Mouse (Mus musculus): ENCODE measurements around the gene Ilkap. TPM values are rescaled to one million over a fixed set of nuclear protein-coding genes. Genes with fewer than 3 reads are reported as not detected.

The Ilkap gene
- total and polyA plus RNA-seq, 3 experiments, result 36.6 to 49.0 (median 47.3) TPM

GRCm38 (mm10) chr1:91419862-91420600 lies 21.4 kb upstream of the Ilkap start:
- Histone ChIP-seq H3K79me2 (replicated peaks; ENCODE audit: control insufficient read depth, insufficient read depth, low read length) (no peaks in the 10 kb centered on the region), H3K4me3 (no peak overlapping the region), H3K27me3 (ENCODE audit: control insufficient read depth, insufficient read depth, low read length) (no peaks in the 10 kb centered on the region), H3K4me1 (ENCODE audit: control insufficient read depth, insufficient read depth, low read length) (no peaks in the 10 kb centered on the region), H3K36me3 (ENCODE audit: control insufficient read depth, insufficient read depth, low read length) (no peaks in the 10 kb centered on the region), H3K27ac (no peak overlapping the region), H3K9ac (ENCODE audit: low read depth, low read length) (no peak overlapping the region)
- no peak for DNase-seq
- TF ChIP-seq EP300 (IDR thresholded peaks at IDR 0.05; ENCODE audit: insufficient read depth, low read depth, low read length) (no peak), CTCF (IDR thresholded peaks at IDR 0.05) (no peak), POLR2A (IDR thresholded peaks at IDR 0.05; ENCODE audit: insufficient read depth, low read depth, low read length) (no peak)
- WGBS, result 71% methylated on average over 10 of the region's 10 CpGs
- intact Hi-C loops (cut with DNase I), result loop anchor here (10.0 kb wide), 1 partner anchor 335 kb away; no protein-coding TSS in a partner anchor

GRCm38 (mm10) chr1:91417991-91418390 lies 19.4 kb upstream of the Ilkap start:
- no peak overlapping the region for H3K4me3 ChIP-seq
- H3K4me1 ChIP-seq (ENCODE audit: control insufficient read depth, insufficient read depth, low read length), result peaks cover 3% of the 10 kb centered on the region; the same call in 1 of the 2 replicates
- TF ChIP-seq CTCF (IDR thresholded peaks at IDR 0.05), result no peak
- no peak for TF ChIP-seq POLR2A (IDR thresholded peaks at IDR 0.05; ENCODE audit: insufficient read depth, low read depth, low read length)
- TF ChIP-seq EP300 (IDR thresholded peaks at IDR 0.05; ENCODE audit: insufficient read depth, low read depth, low read length), result no peak
- DNase-seq, result no peak
- H3K79me2 ChIP-seq (replicated peaks; ENCODE audit: control insufficient read depth, insufficient read depth, low read length), result no peaks in the 10 kb centered on the region
- 72% methylated on average over 1 of the region's 1 CpGs for WGBS
- H3K36me3 ChIP-seq (ENCODE audit: control insufficient read depth, insufficient read depth, low read length), result no peaks in the 10 kb centered on the region
- no peak overlapping the region for H3K9ac ChIP-seq (ENCODE audit: low read depth, low read length)
- intact Hi-C loops (cut with DNase I), result no loop called here
- no peaks in the 10 kb centered on the region for H3K27me3 ChIP-seq (ENCODE audit: control insufficient read depth, insufficient read depth, low read length)
- H3K27ac ChIP-seq, result no peak overlapping the region

- Histone ChIP-seq H3K4me3 (no peak overlapping the region), H3K27me3 (ENCODE audit: control insufficient read depth, insufficient read depth, low read length) (no peaks in the 10 kb centered on the region), H3K36me3 (ENCODE audit: control insufficient read depth, insufficient read depth, low read length) (no peaks in the 10 kb centered on the region), H3K9ac (ENCODE audit: low read depth, low read length) (no peak overlapping the region), H3K27ac (no peak overlapping the region), H3K79me2 (replicated peaks; ENCODE audit: control insufficient read depth, insufficient read depth, low read length) (no peaks in the 10 kb centered on the region), H3K4me1 (ENCODE audit: control insufficient read depth, insufficient read depth, low read length) (peaks cover 5% of the 10 kb centered on the region)
- intact Hi-C loops (cut with DNase I), result no loop called here
- no peak for DNase-seq
- 85% methylated on average over 5 of the region's 5 CpGs for WGBS
- TF ChIP-seq CTCF (IDR thresholded peaks at IDR 0.05) (no peak), POLR2A (IDR thresholded peaks at IDR 0.05; ENCODE audit: insufficient read depth, low read depth, low read length) (no peak), EP300 (IDR thresholded peaks at IDR 0.05; ENCODE audit: insufficient read depth, low read depth, low read length) (no peak)
Measured at GRCm38 (mm10) chr1:91415311-91415710, 16.7 kb upstream of the Ilkap start.

GRCm38 (mm10) chr1:91414903-91415302 lies 16.3 kb upstream of the Ilkap start:
- 78% methylated on average over 4 of the region's 4 CpGs for WGBS
- intact Hi-C loops (cut with DNase I), result no loop called here
- Histone ChIP-seq H3K27me3 (ENCODE audit: control insufficient read depth, insufficient read depth, low read length) (no peaks in the 10 kb centered on the region), H3K9ac (ENCODE audit: low read depth, low read length) (no peak overlapping the region), H3K27ac (no peak overlapping the region; the same call in 1 of the 2 replicates), H3K4me1 (ENCODE audit: control insufficient read depth, insufficient read depth, low read length) (peaks cover 5% of the 10 kb centered on the region), H3K79me2 (replicated peaks; ENCODE audit: control insufficient read depth, insufficient read depth, low read length) (no peaks in the 10 kb centered on the region), H3K36me3 (ENCODE audit: control insufficient read depth, insufficient read depth, low read length) (no peaks in the 10 kb centered on the region), H3K4me3 (no peak overlapping the region)
- TF ChIP-seq EP300 (IDR thresholded peaks at IDR 0.05; ENCODE audit: insufficient read depth, low read depth, low read length) (no peak), CTCF (IDR thresholded peaks at IDR 0.05) (no peak), POLR2A (IDR thresholded peaks at IDR 0.05; ENCODE audit: insufficient read depth, low read depth, low read length) (no peak)
- peak in 1 of 2 experiments; percentile 15 for DNase-seq

DNA sequence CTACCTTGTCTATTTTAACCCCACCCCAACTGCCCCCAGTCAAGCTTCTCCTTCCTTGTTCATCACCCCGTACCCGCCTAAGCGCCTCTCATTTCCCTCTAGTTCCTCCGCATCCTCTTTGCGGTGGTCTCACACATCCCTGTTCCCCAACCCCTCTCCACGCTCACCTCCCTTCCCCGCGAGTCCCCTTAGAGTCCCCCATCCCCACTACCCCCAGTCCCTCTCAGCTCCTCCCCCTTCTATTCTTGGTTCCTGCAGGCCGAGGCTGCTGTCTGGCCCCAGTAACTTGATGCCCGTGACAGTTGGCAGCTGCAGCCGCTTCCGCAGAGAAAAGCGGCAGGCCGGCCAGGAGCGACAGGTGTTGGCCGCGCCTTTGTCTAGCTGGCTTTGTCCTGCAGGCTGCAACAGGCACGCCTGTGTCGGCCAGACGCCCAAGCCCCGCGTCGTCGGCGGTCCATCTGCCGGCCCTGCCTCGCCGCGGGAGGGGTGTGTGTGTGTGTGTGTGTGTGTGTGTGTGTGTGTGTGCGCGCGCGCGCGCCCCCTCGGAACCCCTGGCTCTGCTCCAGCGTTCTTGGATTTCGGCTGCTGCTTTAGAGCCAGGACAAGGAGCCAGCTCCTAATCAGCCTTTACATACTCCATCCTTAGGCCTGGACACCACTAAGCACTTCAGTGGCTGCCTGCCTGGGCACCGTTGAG lies 15.4 kb upstream of the Ilkap start, which contains the start of gene Hes6:
TSS of gene Hes6 (minus strand) at position 141 of the 697 bp plus-strand sequence.
- H3K4me3 ChIP-seq, result peak within 1 kb of the TSS; percentile 78
- TF ChIP-seq POLR2A (IDR thresholded peaks at IDR 0.05; ENCODE audit: insufficient read depth, low read depth, low read length) (0 out of 2 replicates have a peak, but pooled peaks have one; percentile 11), CTCF (IDR thresholded peaks at IDR 0.05) (no peak)
- no peaks in the 10 kb centered on the region for H3K79me2 ChIP-seq (replicated peaks; ENCODE audit: control insufficient read depth, insufficient read depth, low read length)
- DNase-seq, result peak; percentile 83 to 89
- H3K36me3 ChIP-seq (ENCODE audit: control insufficient read depth, insufficient read depth, low read length), result no peaks in the 10 kb centered on the region
- intact Hi-C loops (cut with DNase I), result loop anchor here (2.0 kb wide), 1 partner anchor 15 kb away; the partner anchor contains the start of gene Ilkap
- H3K27ac ChIP-seq, result peak within 1 kb of the TSS; percentile 89
- WGBS, result under 1% methylated on average over 39 of the region's 39 CpGs
- H3K9ac ChIP-seq (ENCODE audit: low read depth, low read length), result peak within 1 kb of the TSS; percentile 86
- no peaks in the 10 kb centered on the region for H3K27me3 ChIP-seq (ENCODE audit: control insufficient read depth, insufficient read depth, low read length)
- H3K4me1 ChIP-seq (ENCODE audit: control insufficient read depth, insufficient read depth, low read length), result peaks cover 5% of the 10 kb centered on the region

Measured in heart, adult 2 months (tissue).